Mouse (Mus musculus): ENCODE measurements around the gene Eci1. TPM values are rescaled to one million over a fixed set of nuclear protein-coding genes. Genes with fewer than 3 reads are reported as not detected.
"Not testable (repeated sequence)": the region's sequence is repeated elsewhere in the genome, so short reads cannot be mapped to it uniquely, and the experiment has no call there.

Eci1 gene
- 100 to 1,000 TPM; 249 to 330 TPM for total RNA-seq (2021)
- long read RNA-seq, experiment 1, transcript Eci1-205 (7 exons, 1,137 nt): major isoform, 124 of 139 reads
- long read RNA-seq, experiment 1, partial matches to known transcripts: 8 of 139 reads
- long read RNA-seq, experiment 1, other reads (novel, unspliced or antisense): 7 of 139 reads
- long read RNA-seq, experiment 2, transcript Eci1-205 (7 exons, 1,137 nt): major isoform, 310 of 339 reads
- long read RNA-seq, experiment 2, partial matches to known transcripts: 16 of 339 reads
- long read RNA-seq, experiment 2, other reads (novel, unspliced or antisense): 10 of 339 reads

DNA sequence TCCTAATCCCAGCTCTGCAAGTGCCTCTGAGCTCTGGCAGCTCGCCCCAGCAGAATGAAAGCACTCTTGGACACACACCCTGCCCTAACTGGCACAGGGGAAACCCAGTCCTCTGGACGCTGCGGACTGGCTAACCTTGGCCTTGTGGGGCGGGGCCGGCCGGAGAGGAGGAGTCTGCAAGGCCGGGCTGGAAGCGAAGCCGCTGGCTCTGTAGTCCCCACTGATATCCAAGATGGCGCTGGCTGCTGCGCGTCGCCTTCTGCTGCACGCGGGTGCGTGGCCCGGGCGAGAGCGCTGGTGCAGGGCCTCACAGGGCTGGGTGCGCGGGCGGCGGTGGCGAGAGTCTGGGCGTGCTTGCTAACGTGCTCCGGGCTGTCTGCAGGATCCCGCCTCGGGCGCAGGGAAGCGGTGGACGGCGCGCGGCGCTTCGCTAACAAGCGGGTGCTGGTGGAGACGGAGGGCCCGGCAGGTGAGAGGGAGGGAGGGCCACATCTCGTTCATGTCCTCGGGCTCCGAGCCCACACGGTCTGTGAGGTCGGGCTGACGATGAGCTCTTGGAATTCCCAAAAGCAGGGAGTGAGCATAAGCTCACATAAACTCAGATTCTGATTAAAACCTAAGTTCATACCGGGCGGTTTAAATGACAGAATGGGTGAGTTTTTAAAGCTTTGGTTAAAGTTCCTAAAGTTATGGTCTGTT, at the start of gene Eci1:
Gene Eci1, plus strand, starts transcription at position 171 of the 699 bp plus-strand sequence.
- peak; percentile 93 to 97 for DNase-seq (ENCODE audit: low spot score in 2 of 2)

DNA sequence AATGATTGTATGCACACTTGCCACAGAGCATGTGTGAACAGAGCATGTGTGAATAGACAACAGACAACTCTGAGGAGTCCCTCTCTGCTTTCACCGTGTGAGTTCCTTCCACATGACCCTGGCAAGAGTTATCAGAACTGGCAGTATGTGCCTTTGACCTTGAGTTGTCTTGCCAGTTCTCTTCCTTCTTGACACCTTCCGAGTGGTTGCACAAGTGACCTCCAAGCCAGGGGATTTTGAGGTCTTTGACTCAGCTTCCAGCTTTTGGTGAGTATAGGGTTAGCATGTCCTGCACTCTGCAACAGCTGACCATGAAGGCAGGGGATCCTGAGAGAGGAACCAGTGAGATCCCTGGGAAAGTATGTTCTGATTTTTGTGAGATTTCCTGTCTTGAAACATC, 47.9 kb upstream of the Eci1 start:
- peak in 1 of 2 experiments; percentile 16 for DNase-seq (ENCODE audit: low spot score in 2 of 2)

DNA sequence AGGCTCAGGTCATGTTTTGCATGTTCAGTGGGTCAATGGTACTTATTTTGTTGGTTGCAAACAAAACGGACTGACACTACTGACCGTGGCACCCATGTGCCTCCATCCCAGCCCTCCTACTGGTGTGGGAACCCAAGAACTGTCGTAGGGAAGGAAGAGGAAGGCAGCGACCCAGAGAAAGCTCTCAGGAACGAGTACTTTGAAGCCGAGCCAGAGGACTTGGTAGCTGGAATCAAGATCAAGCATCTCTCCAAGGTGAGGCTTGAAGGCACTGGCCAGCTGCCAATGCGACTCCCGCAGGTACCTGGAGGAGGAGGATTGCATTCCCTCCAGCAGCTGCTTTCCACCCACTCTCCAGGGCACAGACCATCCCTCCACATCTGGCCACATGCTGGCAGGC, 42.7 kb upstream of the Eci1 start:
- no peak for DNase-seq (ENCODE audit: low spot score in 2 of 2)

DNA sequence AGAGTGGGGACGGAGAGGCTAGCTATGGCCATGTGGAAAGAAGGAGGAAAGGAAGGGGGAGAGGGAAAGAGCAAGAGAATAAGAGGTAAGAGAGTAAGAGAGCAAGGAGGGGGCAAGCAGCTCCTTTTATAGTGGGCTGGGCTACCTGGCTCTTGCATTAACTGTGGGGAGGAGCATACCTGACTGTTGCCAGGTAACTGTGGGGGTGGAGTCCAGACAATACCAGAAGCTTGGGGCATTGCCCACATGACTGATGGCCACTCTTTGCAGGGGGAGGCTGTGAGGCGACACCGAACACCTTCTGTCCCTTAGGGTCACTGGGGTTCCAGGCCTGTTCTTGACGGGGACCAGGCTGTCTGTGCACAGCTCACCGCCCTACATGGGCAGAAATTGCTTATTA, 37.7 kb upstream of the Eci1 start:
- no peak for DNase-seq (ENCODE audit: low spot score in 2 of 2)

DNA sequence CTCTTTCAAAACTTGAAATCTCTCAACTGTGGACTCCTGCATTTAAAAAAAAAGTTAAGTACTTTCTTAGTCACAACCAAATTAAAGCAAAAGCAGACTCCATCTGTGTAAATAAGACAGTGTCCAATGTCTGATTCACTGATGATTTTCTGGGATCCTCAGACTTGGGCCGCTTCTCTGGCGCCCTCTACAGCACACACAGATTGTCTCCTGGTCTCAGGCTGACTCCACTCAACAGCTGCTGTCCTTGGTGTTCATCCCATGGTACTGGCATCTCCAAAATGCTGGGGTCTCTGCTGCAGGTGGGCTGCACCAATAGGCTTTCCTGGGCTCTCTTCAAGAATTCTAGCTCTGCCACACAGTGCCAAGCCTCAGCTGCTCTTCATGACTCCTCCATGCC, 36.6 kb upstream of the Eci1 start:
- DNase-seq (ENCODE audit: low spot score in 2 of 2): peak; percentile 52 to 61

DNA sequence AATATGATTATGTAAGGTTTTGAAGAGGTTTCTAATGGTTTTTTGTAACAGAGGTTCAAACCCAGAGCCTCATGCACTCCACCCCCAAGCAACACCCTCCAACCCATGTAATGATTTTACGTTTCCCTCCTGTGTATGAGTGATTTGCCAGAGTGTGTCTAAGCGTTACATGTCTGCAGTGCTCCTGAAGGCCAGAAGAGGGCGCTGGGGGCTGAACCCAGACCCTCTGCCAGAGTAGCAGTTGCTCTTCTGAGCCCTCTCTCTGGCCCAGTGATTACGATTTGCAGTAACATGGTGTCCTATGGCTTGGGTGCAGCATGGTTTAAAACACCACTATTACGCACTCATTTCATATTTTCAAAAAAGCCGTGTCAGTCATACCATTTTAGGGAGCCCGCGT, 35.3 kb upstream of the Eci1 start:
- DNase-seq (ENCODE audit: low spot score in 2 of 2): no peak

DNA sequence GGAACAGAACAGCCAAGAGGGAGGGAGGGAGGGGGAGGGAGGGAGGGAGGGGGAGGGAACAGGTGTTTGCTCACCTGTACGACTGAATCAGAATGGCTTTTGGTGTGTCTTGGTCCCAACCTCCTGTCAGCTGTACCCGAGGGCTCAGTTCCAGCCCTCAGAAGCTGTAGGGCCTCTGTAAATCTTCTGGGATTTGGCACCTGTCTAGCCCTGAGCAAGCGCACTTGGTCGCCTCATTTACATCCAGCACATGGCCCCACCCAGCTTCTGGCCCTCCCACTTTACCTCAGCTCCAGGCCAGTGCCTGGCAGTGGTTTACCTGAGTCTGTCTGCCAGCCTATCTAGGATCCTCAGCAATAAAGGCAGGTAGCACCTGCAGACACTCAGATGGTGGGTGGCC, 32.9 kb upstream of the Eci1 start:
- DNase-seq (ENCODE audit: low spot score in 2 of 2): no peak

DNA sequence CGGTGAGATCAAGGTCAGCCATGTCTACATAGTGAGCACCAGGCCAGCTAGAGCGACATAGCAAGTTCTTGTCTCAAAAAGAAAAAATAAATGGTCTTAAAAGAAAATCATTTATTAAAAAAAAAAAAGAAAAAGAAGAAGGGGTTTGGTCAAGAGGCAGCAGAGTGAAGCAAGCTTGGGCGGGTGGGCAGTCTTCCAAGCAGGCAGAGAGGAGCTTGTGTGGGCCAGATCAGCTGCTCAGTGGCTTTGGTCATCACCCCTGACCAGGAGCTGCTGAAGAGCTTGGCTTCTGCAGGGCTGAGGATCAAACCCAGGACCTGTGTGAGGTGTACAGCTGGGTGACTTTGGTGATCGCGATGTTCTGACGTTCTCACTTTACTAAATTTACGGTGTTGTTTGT, 32.0 kb upstream of the Eci1 start:
- DNase-seq (ENCODE audit: low spot score in 2 of 2): no peak

DNA sequence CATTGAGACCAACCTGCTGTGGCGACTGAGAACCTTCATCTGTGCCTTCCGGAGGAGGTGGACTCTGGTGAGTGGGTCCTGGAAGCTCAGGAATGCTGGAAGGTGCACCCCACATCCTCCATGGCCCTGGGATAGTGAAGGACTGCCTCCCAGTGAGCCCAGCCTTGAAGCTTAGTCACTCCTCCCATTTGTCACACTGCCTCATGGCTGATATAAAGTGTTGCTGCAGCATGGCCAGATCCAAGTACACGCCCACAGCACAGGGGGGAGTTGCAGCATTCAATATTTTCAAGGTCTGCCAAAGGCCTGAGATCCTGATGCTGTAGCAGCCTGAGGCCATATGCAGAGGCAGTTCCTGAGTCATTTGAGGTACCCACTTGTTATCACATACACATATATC, 24.1 kb upstream of the Eci1 start:
- DNase-seq (ENCODE audit: low spot score in 2 of 2): peak; percentile 54 to 65

DNA sequence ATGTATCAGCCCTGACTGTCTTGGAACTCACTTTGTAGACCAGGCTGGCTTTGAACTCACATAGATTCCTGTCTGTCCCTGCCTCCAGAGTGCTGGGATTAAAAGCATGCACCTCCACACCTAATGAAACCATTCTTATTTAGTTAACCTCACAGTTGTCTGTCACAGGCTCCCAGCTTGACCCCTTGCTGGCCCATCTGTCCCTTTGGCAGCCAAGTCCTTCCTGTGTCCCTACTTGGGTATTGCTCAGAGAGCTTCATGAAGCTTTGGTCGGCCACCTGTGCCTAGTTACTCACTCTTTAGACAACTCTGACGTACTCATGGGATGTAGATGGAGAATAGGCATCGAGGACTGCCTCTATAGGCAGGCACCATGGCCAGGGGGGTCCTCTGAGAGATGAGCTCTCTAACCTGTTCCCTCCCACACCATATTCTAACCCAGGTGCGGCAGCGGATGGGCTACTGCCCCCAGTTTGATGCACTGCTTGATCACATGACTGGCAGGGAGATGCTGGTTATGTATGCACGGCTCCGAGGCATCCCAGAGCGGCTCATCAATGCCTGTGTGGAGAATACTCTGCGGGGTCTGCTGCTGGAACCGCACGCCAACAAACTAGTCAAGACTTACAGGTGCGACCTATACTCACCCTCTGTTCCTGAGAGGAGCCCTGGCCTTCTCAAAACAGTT, 19.2 kb upstream of the Eci1 start:
- no peak for DNase-seq (ENCODE audit: low spot score in 2 of 2)

DNA sequence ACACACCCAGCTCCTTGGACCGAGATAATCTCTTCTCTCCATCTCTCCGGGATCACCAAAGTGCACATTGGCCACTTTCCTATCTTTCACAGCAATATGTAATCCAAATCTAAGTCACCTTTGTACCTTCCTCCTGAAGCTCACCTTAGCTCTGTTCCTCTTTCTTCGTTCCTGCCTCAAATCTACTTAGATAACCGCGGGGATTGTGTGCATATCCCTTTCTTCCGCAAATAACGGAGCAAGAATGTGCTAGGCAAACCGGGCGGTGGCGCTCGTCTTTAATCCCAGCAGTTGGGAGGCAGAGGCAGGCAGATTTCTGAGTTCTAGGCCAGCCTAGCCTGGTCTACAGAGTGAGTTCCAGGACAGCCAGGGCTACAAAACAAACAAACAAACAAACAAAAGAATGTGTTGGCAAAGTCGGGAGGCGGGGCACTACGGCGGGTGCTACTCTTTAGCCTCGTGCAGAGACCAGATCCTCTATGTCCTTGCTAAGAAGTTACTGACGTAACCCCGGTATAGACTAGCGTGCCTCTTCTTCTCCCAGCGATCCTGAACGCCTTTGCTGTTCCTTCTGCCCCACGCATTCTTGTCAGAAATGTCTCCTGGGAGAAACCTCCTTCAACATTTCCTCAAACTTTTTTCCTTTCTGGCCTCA, 12.8 kb upstream of the Eci1 start:
- no peak for DNase-seq (ENCODE audit: low spot score in 2 of 2)

DNA sequence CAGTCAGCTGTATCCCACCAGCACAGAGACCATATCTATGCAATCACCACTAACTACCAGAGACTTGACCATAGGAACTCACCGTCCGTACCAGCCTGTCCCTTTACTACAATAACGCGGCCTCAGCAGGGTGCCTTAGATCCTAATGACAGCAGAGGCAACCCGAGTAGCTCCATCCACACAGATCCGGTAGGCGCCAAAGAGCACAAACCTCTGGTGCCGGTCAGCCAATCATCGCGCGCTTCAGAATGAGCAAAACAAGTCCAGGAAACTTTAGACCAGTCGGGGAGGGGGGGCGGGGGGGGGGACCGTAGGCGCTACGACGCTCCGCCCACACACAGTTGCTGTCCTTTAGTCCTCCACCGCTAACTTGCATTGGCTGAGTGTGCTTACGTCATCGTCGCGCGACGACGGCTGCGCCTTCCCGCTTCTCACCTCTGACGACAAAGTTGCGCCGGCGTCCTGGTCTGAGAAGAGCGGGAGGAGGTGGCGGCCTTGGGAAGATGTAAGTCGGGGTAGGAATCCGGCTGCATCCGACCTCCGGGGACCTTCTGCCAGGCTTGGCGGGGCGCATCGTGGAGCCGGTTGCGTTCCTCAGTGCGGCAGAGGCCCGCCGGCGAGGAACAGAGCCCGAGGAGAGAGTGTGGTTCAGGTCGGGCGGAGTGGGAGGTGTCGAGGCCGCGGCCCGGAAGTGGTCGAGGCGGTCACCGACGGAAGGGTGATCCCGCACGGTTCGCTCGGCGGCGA, 12.0 kb upstream of the Eci1 start, which contains the start of gene Rnps1:
Gene Rnps1, plus strand, starts transcription at position 336 of the 747 bp plus-strand sequence.
- DNase-seq (ENCODE audit: low spot score in 2 of 2): peak; percentile 81 to 85

DNA sequence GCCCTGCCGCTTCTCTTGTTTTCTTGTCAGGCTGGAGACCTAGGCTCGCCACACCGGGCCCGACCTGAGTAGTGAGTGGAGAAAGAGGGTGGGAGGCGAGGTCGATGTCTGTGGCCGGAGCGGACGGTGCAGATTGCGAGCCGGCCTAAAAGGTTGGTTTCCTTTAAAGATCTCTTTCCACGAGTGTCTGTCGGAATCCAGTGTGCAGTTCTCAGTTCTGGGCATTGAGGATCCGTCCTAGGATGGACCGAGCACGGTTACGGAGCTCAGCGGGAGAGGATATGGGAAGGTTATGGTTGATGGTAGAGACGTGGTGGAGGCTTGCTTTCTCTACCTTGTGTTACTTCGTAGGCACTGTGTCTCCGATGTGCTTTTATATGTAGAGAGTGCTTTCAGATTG, 11.4 kb upstream of the Eci1 start:
- DNase-seq (ENCODE audit: low spot score in 2 of 2): no peak

DNA sequence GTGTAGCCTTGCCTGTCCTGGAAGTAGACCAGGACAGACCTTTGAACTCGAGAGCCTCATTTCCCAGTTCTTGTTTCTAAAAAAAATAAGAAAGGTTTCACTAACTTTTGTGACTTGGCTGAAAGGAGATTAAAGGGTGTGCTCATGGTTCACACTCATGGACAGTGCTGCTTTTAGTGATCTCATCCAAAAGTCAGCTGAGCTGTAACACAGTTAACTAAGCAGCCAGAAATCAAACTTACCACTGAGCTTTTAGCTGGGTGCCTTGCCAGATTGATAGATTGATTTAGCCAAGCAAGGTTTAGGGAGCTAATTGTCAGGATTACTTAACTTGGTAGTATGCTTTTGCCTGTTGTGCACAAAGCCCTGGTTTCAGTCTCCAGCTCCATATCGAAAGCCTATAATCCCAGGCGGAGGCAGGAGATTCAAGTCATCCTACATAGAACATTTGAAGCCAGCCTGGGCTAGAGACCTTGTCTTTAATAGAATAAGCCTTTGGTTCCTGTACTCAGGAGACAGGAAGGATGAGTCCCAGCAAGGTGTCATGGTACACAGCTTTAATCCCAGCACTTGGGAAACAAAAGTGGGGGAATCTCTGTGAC, 10.3 kb upstream of the Eci1 start:
- DNase-seq (ENCODE audit: low spot score in 2 of 2): no peak

DNA sequence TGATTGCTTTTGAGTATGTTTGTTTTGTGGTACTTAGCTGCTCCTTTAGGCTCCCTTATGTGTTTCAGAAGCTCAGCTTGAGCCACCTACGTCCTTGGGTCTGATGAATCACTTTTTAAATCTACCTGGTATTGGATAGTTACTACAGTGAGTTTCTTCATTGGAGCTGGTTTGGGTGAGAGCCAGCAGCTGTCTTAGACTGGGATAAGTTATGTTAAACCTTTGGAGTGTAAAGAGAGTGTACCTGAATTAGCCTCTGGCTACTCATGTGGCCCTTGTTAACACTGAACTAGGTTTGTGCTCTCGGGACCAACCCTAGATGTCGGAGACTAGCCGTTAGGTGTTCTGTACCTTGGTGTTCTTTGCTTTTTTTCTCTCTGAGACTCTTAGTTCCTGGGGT, 3.3 kb upstream of the Eci1 start:
- DNase-seq (ENCODE audit: low spot score in 2 of 2): no peak

DNA sequence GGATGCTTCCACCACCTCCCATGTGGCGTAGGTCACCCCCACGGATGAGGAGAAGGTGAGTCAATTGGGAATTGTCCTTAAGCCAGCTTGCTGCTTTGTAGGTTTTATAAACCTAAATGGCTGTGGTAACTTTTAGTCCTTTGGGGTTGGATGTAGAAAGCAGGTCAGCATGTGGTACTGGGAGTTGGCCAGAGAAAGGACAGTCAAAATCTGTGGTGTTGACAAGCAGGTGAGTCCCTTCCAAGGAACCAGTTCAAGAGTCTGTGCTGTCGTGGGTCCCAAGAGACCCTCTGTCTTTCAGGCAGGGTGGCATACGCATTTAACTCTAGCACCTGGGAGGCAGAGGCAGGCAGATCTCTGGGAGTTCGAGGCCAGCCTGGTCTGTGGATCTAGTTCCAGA, 2.0 kb upstream of the Eci1 start:
- DNase-seq (ENCODE audit: low spot score in 2 of 2): no peak

DNA sequence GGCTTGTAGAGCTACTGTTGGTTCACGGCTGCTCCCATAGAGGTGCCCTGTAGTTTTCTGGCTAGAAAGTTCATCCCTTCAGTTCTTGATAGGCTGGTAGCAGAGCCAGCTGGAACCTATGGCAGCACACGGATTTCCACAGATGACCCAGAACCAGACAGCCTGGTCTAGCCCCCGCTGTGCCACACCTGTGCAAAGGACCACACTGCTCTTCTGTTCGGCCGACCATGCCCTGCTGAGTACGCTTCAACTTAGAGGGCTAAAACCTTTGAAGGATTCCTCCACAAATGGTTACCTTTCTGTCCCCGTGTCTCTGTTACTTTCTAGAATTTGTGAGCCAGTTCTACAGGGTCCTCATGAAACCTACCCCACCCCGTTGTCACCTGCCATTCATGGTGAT, 1.1 kb upstream of the Eci1 start:
- DNase-seq (ENCODE audit: low spot score in 2 of 2): not testable (repeated sequence)

DNA sequence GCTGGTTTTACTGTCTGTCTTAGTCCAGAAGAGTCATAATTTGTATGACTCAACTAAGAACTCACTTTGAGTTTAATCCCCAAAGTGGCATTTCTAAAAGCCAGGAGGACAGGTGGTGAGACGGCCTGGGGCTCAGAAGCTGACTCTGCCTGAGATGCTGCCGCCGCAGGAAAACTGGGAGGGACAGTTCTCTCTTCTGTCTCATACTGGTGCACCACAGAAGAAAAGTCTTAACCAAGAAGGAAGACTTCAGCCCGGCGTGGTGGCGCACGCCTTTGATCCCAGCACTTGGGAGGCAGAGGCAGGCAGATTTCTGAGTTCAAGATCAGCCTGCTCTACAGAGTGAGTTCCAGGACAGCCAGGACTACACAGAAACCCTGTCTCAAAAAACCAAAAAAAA, 536 bp upstream of the Eci1 start:
- no peak for DNase-seq (ENCODE audit: low spot score in 2 of 2)

DNA sequence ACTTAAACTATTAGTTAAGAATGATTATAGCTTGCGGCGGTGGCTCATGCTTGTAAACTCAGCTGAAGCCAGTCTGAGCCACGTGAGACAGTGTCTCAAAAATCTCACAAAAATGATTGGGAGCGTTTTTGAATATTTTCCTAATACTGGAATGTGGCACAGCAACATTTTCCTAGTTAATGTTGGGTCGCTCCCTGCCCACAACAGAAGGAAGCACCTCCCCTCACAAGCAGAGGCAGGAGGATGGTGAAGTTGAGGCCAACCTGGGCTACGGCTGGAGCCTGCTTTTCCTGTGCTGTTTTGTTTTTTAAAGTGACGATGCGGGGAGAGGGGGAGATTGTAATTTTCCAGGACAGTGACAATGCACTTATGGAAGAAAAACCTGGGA, 723 bp downstream of the Eci1 start:
- no peak for DNase-seq (ENCODE audit: low spot score in 2 of 2)

DNA sequence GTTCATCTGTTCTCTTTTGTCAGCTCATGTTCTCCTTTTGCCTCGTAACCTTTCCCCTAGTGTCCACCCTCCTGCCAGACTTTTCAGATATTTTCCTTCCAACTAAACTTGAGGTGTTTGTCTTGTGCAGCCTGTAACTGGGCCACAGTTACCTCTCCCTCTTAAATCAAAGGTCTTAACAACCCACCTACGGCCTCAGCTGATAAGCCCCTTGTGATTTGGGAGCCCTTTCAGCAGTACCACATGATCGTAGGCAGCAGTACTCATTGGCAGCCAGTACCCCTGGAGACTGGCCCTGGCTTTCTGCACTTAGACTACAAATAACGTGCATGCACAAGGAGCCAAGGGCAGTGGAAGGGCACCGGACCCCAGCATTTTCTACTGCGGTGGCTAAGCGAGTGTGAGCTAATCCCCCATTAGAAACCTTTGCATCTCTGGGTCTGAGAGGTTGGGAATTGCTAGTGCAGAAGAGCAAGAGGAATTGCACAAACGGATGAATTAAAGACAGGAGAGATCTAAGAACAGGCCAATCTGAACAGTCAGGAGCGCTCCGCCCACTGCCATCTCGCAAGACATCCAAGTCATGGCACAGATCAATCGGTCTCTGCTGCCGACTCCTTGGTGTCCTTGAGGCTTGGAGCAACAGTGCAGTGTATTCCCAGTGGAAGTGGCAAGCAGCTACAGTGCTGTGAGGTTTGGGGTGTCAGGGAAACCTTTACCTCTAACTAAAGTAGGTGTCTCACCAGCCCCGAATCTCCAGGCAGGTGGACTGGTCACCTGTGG, 3.0 kb downstream of the Eci1 start:
- DNase-seq (ENCODE audit: low spot score in 2 of 2): no peak

Measured in adrenal gland, adult 18-20 months (tissue).